Mouse (Mus musculus): Measurements from ENCODE around the gene Gm45213. TPM values are rescaled to one million over a fixed set of nuclear protein-coding genes. Genes with fewer than 3 reads are reported as not detected.
"Not testable (repeated sequence)": the region's sequence is repeated elsewhere in the genome, so short reads cannot be mapped to it uniquely, and the experiment has no call there.

The Gm45213 gene
- polyA plus RNA-seq, 2 experiments from 2014 or later: not detected

- ATAC-seq: no peak
These were observed 10.6 kb downstream of the Gm45213 start for GRCm38 (mm10) chr7:66053946-66054483.

GRCm38 (mm10) chr7:66055356-66055755, 12.0 kb downstream of the Gm45213 start:
- not testable (repeated sequence) for ATAC-seq

GRCm38 (mm10) chr7:66058703-66059102, 15.3 kb downstream of the Gm45213 start, which contains the start of gene Snrpa1:
Gene Snrpa1 (plus strand): TSS chr7:66059003.
- no peak for ATAC-seq

- ATAC-seq: peak; percentile 92
These were observed 16.9 kb downstream of the Gm45213 start for GRCm38 (mm10) chr7:66060066-66060956.

- no peak for ATAC-seq
These were observed 17.7 kb downstream of the Gm45213 start for GRCm38 (mm10) chr7:66061057-66061456.

- no peak for ATAC-seq
These were observed 33.0 kb downstream of the Gm45213 start for GRCm38 (mm10) chr7:66076411-66076810.

GRCm38 (mm10) chr7:66079364-66080230, 36.2 kb downstream of the Gm45213 start, which contains the start of gene Selenos:
Gene Selenos (plus strand): TSS chr7:66079649.
- ATAC-seq: peak; percentile 99

- no peak for ATAC-seq
These were observed 36.8 kb downstream of the Gm45213 start for GRCm38 (mm10) chr7:66080231-66080613.

- no peak for ATAC-seq
These were observed 40.4 kb downstream of the Gm45213 start for GRCm38 (mm10) chr7:66083757-66084156.

- ATAC-seq: no peak
These were observed 41.1 kb downstream of the Gm45213 start for GRCm38 (mm10) chr7:66084546-66084945.

- ATAC-seq: no peak
These were observed 44.2 kb downstream of the Gm45213 start for GRCm38 (mm10) chr7:66087652-66088051.

GRCm38 (mm10) chr7:66088077-66088476, 44.7 kb downstream of the Gm45213 start:
- no peak for ATAC-seq

GRCm38 (mm10) chr7:66090676-66091190, 47.3 kb downstream of the Gm45213 start:
- no peak for ATAC-seq

- ATAC-seq: no peak
These were observed 48.2 kb downstream of the Gm45213 start for GRCm38 (mm10) chr7:66091553-66091952.

- no peak for ATAC-seq
These were observed 49.3 kb downstream of the Gm45213 start for GRCm38 (mm10) chr7:66092656-66093055.

GRCm38 (mm10) chr7:66094141-66094540, 50.7 kb downstream of the Gm45213 start:
- ATAC-seq: no peak

GRCm38 (mm10) chr7:66098803-66099202, 55.4 kb downstream of the Gm45213 start:
- ATAC-seq: no peak

GRCm38 (mm10) chr7:66101866-66102265, 58.5 kb downstream of the Gm45213 start:
- peak; percentile 86 for ATAC-seq

- no peak for ATAC-seq
These were observed 61.1 kb downstream of the Gm45213 start for GRCm38 (mm10) chr7:66104531-66104930.

- ATAC-seq: no peak
These were observed 62.4 kb downstream of the Gm45213 start for GRCm38 (mm10) chr7:66105771-66106170.

GRCm38 (mm10) chr7:66106581-66107056, 63.2 kb downstream of the Gm45213 start:
- no peak for ATAC-seq

- no peak for ATAC-seq
These were observed 63.8 kb downstream of the Gm45213 start for GRCm38 (mm10) chr7:66107206-66107605.

GRCm38 (mm10) chr7:66107930-66108329, 64.5 kb downstream of the Gm45213 start:
- no peak for ATAC-seq

All from CD4-positive, CD25-positive, alpha-beta regulatory T cell, adult 4 months (primary cell).